Mouse (Mus musculus) kidney, postnatal 4 days (tissue): Measurements from ENCODE around the gene Frat2.
A peak's percentile ranks its signal among the peaks of the same experiment; 100 is the strongest.

ENCODE experiments used
- DNase-seq, 2 experiments: peaks; one replicate each; pipeline ENCODE4 v3.0.0; 2021; ENCODE audit warnings: mixed read lengths in 2 of 2

Frat2 gene

DNA sequence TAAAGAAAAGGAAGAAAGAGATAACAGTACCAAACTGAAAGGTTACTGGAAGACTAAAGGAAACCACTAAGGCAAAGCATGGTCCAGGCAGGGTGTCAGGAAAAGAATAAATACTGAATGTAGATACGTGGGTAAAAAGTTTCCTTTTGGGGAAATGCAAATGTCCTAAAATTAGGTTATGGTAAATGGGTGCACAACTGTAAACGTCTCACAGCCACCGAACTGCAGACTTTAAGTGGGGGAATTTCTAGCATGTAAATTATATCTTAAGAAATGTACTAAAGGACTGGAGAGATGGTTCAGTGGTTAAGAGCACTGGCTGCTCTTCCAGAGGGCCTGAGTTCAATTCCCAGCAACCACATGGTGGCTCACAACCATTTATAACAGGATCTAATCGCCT is 29.2 kb downstream of the Frat2 start:
- DNase-seq: no peak

DNA sequence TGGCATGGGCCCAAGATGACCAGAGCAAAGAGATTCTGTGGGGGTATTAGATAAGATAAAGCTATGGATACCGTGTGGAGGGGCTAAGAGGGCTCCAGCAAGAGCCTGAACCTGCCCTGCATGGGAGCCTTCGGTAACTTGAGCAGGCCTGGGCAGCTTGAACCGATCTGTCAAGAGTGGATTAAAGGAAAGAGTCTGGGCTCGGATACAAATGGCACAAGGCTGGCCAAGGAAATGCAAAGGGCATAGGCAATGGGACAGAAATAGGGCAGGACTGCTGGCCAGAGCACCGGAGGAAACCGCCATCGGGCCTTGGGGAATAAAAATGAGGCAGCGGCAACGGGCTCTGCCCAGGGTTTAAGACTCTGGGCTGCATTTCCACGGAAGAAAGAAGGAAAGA is 30.6 kb downstream of the Frat2 start:
- DNase-seq: no peak

DNA sequence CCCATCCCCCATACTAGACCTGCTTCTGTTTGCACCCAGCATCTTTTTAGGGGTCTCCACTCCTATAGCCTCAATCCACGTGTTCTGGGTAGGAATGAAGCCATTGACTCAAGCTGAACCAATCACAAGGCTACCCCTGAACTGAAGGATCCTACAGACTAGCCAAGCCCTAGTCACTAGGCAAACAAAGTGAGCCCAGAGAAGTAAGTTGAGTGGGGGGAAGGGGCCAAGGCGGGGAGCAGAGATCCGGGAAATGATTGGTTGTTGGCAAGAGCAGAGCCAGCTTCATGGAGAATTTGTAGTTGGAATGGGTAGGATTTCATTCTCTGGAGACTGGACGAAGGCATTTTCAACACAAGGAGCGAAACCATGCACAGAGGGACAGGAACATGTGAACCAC is 31.0 kb downstream of the Frat2 start:
- DNase-seq: no peak

DNA sequence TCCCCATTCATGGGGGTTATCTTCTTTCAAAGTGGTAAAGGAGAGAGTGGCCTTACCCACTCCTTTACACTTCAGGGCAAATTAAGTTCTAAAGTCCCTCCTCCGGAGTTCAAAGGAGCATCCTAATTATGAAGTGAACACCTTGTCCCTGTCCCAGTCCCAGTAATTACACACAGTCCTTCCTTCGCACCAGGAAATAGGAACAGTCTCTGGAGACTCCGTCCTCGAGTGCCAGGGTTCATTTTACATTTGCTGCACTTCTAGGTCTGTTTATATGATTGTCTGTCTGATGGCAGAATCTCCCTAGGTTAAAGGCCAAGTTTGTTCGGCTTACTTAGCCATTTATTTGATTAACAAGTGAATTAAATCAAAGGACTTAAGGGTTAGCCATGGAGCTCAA is 31.5 kb downstream of the Frat2 start:
- no peak for DNase-seq

DNA sequence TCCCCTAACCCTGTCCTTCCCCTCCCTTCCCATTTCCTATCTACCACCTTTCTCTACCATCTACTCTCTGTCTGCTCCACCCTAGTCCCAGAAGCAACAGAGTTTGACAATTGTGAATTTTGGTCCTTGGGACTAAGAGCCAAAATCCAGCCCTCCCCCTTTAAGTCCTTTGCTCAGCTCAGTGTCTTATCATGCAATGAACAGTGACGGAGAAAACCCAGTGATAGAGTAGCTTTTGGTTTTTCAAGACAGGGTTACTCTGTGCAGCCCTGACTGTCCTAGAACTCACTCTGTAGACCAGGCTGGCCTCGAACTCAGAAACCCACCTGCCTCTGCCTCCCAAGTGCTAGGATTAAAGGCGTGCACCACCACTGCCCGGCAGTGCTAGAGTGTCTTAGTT is 34.6 kb downstream of the Frat2 start:
- DNase-seq: no peak

DNA sequence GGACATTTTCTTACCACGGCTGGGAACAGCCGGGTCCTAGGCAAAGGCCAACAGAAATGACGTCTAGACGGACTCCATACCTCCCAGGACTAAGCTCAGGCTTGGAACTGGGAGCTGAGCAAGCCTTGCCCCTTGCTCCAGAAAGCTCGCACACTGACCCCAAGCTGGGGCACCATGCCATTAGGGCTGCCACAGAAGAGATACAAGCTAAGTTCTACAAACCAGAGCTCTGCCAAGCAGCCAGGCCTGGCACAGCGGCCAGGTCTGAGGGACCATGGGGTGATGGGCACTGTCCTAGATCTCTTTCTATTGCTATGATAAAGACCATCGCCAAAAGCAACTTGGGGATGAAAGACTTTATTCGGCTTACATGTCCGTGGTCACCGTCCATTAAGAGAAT is 35.4 kb downstream of the Frat2 start:
- no peak for DNase-seq

DNA sequence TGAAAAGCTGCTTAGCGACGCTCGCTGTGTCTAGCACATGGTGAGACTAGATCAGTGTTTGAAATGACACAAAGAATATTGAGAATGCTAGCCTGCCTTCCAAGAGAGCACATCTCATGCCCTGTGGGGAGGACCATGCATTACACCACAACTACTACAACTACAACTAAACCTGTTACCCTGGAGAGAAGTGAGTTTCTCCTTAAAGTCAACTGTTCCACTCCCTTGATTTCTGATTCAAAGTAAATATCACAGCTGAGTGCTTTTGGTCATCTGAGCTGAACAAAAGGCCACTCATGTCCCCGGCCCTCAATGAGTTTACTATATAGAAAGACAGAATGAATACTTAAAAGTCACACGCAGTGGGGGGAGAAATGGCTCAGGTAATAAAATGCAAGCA is 37.9 kb downstream of the Frat2 start:
- DNase-seq: no peak

DNA sequence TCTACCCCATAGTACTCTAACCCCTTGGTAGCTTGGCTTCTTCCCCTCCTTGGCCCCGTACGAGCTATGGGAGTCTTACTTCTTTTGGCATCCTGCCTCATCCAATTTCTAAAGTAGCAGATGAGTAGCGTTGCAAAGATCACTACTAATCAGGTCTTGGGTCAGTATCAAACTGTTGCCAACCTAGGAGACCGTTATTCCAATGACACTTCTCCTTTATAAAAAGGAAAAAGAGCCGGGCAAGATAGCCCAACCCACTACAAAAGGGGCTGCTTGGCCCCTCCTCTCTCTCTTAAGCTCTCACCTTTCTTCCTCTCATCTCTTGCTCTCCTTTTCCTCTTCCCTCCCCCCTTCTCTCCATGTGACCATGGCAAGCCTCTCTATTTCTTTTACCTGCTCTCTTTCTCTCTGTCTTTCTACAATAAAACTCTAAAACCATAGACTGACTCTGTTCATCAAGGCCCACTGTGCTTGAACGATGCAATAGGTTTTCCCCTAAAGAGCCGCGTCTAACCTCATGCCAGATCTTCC is 39.8 kb downstream of the Frat2 start:
- no peak for DNase-seq

DNA sequence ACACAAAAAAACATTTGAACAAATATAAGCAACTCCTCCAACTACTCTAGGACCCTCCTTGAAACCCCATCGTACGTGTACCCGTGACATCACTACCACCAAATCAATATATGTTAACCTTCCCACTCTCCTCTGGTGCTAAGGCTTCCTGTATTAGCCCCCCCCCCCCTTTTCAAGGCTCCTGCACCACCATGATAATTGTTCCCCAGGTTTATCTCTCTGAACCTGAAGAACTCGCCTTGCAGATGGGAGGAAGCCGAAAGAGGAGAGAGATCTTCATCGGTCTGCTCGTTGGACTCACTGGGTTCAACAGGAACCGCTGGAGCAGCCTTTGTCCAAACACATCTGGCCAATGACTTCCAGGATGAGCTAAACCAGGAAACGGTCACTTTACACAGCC is 40.4 kb downstream of the Frat2 start:
- no peak for DNase-seq

DNA sequence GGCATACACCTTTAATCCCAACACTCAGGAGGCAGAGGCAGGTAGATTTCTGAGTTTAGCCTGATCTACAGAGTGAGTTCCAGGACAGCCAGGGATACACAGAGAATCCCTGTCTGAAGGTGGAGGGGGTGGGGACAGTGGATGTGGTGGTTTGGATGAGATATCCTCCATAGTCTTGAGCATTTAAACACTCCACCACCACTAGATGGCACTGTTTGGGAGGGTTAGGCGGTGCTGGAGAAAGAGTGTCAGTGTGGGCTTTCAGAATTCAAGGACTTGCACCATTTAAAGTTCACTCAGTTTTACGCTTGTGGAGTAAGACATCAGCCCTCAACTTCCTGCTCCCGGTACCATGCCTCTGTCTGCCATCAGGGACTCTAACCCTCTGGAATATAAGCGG is 42.1 kb downstream of the Frat2 start:
- DNase-seq: no peak

DNA sequence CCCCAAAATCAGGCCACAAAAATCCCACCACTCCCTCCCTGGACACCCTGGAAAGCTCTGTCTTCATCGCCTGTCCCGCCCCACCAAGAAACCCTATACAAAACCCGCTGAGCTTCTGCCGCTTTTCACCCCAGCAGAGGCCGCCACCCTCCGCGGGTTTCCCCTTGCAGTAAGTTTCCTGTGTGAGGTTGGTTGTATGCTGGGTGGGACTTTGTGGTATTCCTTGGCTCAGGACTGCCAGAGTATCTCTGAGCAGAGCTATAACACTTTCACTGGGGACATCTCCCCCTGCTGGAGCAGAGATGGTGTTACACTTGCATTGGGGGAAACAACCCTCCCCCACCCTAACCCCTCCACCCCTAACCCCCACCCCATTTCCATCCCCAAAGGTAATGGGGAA is 44.6 kb downstream of the Frat2 start:
- DNase-seq: peak; percentile 26 to 35

DNA sequence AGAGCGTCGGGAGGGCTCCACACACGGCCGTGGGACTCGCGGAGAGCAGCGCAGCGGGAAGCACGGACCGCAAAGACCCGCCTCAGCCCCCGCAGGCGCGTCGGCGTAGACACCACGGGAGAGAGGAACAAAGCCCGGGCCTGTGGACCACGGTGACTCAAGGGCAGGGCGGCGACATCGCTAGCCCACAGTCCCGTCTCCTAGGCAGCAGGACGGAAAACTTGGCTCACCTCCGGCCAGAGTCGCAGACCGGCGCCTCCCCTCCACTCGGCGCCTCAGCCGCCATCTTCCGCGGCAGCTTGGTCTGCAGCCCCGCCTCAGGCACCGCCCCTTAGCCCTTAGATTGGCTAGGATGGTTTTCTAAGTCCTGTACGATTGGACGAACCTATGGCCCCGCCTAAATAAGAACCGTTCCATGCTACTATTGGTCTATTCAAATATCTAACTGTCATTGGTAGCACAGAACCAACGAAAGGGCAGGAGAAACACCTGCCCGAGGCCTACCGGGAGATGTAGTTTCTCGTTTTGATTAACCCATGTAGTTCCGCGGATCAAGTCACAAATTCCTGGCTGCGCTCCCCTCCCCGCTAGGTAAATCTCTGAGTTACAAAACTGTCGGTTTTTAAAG is 46.1 kb downstream of the Frat2 start, which contains the start of gene Arhgap19:
Gene Arhgap19 (minus strand): TSS at position 306 of the 628 bp plus-strand sequence.
- DNase-seq: peak; percentile 90 to 94

DNA sequence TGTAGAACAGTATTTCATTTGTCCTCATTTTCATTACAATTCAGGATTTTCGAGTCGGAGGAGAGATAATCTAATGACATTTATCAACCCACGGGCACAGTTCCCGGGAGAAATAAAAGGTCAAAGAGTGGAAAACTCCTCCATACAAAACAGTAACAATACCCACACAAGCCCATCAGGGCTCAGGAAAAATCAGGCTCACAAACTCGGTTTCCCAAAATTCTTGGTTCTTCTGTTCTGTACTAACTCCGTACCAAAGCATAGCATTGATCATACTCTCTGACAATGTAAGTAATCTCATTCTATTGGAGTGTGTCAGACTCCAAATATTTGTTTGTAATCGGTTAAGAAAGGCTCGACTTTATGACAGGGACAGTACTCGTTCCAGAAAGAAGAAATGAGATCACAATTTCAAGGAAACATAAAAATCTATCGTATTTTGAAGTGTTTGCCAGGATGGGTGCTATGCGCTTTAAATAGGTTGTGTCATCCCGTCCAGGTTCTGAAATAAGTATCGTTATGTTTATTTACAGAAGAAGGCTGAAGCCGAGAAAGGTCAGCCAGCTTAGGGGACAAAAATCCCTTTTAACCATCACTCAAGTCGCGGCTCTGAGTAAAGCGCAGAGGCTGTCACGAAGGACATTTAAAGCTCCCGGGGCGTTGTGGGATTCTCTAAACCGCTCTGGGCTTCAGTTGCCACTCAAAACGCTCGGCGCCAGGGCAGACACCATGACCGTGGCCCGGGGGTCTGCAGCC is 46.8 kb downstream of the Frat2 start:
- no peak for DNase-seq

DNA sequence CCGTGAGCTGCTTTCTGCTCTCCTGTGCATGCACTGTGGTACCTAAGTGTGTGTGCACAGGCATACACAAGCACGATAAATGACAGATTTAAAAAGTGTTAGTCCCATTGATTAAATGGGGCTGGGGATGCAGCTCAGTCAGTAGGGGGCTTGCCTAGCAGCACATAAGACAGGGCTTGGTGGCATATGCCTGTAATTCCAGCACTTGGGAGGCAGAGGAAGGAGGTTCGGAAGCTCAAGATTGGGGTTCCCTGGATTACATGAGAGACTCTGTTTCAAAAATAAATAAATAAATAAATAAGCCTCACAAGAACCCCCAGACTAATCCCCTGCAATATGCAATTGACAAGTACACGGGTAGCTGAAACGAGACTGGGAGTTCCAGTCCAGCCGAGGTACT is 47.5 kb downstream of the Frat2 start:
- DNase-seq: no peak

DNA sequence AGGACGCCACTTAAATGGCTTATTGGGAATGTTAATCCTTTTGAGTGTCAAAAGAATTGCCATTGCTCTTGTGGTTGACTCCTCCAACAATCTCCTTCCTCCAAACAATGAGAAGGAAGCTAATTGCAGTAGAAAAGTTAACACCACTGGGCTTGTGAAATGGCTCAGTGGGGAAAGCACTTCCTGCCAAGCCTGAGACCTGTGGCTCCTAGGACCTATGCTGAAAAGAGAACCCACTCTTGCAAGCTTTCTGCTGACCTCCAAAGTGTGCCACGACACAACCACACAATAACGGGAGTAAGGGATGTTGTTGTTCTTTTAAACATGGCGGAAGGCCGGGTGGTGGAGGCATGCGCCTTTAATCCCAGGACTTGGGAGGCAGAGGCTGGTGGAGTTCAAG is 50.4 kb downstream of the Frat2 start:
- no peak for DNase-seq

DNA sequence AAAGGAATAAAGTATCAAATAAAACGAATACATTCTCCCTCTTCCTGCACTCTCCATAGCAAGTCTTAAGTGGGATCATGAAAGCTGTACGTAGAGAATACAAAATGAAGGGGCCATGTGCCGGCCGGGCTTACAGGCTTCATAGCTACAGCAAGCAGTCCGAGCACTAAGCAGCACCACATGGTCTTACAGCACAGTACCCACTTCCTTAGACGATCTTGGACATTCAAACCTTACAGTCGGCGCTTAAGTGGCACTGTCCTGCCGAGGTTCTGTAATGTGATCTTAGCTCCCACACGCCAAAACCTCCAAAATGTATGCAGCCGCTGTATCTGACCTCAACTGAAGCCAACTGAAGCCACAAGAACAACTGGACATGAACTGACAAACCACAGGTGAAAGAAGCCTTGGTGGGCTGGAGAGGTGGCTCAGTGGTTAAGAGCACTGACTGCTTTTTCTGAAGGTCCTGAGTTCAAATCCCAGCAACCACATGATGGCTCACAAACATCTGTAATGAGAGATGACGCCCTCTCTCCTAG is 51.1 kb downstream of the Frat2 start:
- no peak for DNase-seq

DNA sequence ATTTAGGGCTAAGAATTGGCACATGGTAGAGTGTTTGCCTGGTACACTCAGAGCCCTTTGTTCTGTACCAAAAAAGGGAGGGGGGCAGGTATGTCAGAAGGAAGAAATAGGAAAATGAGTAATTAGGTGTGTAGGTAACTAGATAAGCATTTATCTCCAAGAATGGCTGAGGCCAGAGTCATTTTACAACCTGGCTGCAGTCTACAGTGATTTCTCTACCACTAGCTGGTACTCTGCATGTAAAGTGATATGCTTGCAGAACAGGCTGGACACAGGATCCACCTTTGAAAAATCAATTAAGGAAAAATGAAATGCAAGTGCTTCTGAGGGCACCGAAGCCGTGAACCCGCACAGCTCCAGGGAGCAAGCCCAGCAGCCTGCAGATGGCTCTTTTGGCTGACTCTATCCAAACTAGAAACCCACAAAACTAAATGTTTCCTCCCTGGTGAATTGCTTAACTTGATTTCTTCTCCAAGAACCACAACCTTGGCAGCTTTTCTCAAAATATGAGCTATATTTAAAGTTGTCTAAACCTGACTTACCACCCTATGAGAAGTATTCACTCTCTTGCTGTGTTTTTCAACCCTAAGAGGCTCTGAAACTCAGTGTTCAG is 51.7 kb downstream of the Frat2 start:
- no peak for DNase-seq
